Mouse (Mus musculus) thymus, postnatal 10 days (tissue): ENCODE results near the gene Tspan18.

ENCODE experiments used
- DNase-seq, 2 experiments: peaks; one replicate each; pipeline ENCODE4 v3.0.0; 2021; ENCODE audit warnings: low spot score in 2 of 2

The Tspan18 gene

DNA sequence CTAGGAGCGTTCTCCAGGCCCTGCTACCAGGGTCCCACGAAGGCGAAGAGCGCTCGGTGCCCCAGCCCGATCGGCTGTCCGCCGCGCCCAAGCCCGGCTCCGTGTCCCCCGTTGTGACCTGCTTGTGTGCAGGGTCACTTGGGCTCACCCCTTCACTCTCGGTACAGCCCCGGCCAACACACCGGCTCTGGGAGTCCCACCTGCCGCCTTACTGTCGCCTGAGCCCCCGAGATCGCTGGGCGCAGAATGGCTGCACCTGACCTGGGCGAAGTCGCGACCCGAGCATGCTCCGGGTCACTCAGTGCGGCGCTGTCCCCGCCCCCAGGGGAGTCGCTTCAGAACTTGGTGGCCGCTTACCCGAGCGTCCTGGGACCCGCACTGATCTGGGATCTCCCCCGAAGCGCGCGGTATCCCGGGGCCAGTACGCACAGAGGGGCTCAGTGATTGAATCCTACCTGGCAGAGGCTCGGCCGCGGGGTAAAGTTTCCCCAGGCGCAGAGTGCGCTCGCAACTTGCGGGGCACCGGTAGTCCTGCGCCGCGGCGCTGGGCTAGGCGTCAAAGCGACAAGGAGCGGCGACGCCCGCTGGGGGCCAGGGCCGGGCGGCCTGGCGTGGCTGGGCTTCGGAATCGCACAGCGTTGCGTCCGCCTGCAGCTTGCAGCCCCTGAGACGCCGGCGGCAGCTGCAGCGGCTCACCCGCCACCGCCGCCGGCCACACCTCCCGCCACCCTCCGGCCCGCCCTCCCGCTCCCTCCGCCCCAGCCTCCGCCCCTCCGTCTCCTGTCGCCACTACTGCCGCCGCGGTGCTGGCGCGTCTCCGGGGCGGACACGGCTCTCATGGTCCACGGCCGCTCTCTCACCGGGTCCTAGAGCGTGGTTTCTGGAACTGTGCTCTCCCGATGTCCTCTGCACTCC is at the start of gene Tspan18:
TSS of gene Tspan18 (minus strand) at position 689 of the 915 bp plus-strand sequence.
- peak in 1 of 2 experiments; percentile 39 for DNase-seq

DNA sequence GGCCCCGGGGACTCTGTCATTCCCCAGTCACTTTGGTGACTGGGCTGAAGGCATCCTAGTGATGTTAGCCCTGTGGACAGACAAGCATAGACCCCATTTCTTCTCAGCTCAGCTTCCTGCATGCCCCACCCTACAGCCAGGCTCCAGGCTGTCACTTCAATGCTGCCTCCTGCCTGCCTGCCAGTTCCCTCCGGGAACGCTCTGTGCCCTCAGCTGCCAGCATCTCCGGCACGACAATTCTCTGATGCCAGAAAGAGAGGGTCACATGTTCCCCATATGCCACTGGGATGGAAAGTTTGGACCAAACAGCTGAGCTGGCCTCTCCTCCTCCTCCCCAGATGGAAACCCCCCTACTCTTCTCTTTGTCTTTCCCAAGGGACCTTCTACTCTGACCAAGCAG is 49.5 kb upstream of the Tspan18 start:
- no peak for DNase-seq

DNA sequence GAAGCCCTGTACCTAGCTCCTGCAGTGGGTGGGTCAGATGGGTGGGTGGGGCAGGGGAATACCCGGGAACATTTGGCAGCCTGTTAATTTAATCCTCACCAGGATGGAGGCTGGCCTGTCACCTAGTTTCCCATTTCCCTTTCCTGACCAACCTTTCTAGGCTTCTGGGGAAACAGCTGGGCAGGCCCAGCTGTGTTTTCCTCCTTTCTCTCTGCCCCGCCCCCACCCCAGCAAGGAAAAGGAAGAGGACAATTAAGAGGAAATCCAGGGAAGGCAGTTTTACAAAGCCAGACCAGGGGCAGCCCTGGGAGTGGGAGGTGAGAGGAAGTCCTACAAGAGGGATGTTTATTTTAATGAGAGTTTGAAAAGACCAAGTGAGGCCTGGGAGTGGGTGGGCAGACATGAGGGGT is 46.4 kb upstream of the Tspan18 start:
- DNase-seq: no peak

DNA sequence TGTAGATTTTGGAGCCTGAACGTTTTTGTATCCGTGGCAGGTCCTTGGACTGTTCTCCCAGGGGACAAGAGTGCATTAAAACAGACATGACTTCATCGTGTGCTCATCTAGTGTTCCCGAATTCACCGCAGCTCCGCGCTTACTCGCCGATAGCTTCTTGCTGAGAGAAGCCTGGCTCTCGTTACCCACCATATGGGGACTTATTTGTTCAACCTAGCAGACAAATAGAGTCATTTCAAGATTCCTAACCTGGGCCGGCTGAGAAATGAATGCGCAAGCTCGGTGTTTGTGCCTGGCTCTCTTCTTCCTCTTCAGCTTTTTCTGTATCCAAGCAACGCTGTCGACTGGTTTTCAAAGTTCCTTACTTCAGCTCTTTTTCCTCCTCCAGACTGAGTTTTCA is 43.5 kb upstream of the Tspan18 start:
- DNase-seq: no peak

DNA sequence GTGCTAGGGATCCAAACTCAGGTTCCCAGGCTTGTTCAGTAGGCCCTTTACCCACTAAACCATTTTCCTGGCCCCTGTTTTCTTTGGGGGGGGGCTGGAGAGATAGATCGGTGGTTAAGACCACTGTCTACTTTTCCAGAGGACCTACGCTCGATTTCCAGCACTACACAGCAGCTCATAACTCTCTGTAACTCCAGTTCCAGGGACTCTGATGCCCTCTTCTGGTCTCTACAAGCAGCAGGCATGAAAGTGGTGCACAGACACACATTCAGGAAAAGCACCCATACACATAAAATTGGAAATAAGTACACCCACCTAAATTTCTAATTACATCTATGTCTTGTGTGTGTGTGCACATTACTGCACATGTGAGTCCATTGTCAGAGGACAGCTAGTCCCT is 42.9 kb upstream of the Tspan18 start:
- DNase-seq: no peak

DNA sequence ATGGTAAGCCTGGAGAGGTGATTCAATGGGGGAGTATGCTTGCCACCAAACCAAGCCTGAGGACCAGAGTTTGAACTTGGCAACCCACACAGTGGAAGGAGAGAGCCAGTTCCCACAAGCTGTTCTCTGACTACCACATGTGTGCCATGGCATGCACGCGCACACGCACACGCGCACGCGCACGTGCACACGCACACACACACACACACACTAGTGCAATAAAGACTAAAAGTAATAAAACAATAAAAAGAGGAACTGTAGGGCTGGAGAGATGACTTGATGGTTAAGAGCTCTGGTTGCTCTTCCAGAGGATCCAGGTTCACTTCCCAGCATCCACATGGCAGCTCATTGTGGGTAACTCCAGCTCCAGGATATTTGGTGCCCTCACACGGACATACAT is 38.6 kb upstream of the Tspan18 start:
- no peak for DNase-seq

DNA sequence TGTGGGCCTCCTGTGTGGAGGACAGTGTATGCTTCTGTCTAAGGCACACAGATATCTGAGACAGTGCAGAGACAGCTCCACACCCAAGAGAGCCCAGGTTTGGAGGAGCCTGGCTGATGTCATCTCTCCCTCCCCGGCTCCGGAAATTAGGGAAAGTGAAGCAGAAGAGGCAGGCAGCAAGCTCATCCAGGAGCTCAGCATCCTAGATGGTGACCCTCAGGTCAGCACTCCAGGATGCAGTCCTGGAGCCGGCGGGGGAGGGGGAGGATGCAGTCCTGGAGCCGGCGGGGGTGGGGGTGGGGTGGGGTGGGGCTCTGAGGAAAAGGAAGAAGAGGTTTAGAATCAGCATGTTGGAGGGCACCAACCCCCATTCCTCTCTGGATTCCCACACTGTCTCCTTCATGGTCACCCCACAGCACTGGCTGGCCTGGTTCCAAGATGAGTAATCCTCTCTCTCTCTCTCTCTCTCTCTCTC is 37.8 kb upstream of the Tspan18 start:
- no peak for DNase-seq

DNA sequence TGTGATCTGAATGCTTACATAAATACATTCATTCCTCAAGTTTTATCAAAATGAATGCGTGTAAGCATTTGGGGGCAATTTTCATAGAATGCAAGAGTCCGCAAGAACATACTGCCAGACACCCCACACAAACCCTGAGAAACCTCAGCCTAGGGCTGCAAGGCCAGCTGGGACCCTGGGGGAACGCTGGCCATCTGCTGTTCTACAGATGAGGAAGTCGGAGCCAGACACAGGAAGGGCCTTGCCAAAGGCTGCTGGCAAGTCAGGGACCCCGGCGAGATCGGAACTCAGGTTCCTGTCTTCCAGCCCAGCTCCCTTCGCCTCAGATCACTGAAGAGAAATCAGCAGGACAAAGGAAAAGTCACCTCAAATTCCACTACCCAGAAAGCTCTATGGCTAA is 34.6 kb upstream of the Tspan18 start:
- DNase-seq: no peak

DNA sequence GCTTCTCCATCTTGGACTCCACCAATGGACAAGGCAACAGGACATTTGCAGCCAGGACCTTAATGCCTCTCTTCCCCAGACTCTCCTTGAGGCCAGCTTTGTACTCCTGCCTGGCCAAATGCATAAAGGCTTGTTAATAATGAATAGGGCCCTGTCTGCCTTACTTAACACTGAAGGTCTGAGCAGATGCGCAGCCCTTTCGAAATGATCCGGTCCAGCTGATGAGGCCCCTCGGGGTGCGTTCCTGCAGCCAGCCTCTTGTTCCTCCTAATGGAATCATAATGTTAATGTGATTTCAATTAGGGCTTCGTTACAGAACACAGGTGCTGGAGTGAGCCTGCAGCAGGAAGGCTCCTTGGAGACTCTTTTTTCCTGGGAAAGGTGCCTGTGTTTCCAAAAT is 33.7 kb upstream of the Tspan18 start:
- no peak for DNase-seq

DNA sequence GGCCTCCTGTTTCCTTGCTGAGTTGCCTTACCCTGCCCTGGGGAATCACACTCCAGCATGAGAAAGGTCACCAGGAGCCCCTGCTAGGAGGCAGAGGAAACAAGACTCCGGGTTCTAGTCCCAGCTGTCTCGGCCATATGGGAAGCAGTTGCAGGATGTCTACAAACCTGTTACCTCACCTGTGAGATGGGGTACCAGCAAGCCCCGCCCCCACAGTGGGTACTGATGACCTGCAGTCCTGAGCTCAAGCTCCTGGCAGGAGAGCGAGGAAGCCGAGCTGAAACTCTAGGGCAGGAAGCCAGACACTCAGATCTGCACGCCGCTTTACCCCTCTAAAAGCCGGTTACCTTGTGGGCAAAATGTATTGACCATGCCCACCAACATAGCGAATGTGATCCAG is 31.1 kb upstream of the Tspan18 start:
- no peak for DNase-seq

DNA sequence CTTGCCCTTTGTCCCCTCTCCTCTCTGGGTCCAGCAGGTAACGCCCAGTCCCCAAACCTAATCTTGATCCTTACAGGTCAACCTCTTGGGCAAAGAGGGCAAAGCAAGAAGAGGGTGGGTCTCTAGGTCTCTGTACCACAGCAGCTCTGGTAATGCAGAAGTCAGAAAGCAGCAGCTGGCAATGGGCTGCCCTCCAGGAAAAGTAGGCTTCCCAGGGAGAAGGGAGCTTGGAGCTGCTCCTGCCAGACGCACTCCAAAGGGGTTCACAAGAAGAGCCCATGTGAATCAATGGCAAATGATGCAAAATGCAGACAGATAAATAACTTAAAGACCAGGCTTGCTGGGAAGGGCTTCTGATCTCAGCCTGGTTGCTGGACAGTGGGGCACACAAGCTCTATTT is 30.6 kb upstream of the Tspan18 start:
- DNase-seq: no peak

DNA sequence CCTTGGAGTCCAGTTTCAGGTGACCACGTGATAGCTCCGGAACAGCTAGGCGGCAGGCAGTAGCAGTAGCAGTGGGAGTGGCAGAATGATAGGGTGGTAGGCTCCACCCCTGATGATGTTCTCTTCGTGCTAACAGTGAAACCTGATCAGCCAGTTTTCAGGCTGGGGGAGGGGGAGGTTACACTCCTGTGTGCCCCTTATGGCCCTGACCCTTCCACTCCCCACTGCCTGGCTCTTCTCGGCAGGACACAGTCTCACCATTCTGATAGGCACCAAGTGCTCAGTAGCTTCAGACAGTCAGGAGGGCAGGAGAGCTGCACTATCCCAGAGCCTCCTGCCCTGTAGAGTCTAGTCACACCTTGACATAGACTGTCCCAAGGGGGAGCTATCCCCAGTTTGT is 27.1 kb upstream of the Tspan18 start:
- DNase-seq: no peak

DNA sequence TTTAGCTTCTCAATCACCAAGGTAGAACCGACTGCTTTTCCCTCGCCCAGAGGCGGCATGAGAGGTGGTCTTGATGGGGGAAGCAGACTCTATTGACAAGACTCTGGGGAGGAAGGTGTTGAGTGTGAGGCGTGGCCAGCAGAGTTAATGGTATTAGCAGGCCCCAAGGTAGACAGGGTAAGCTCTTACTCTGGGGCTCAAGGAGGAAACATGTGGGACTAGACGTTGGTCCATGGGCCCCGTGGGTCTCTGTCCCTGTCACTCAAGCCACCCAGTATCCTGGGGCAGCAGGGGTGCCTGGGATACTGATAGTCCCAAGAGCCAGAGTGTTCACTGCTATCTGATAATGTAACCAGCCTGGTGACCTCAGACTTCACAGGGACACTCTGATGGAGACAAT is 26.0 kb upstream of the Tspan18 start:
- no peak for DNase-seq

DNA sequence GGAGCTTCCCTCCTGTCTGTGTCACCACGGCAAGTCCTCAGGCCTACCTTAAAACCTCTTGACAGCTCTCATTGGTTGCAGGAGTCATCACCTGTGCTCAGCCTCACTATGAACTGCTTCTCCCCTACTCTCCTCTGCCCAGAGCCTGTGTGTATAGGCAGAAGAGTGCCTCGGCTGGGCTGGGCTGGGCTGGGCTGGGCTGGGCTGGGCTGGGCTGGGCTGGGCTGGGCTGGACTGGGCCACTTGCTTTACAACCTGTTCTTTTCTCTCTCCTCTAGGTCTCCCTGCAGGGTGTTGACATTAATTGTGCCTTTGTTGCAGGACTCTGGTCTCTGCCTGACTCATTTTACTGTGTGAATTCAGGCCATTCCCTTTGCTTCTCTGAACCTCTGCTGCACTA is 23.1 kb upstream of the Tspan18 start:
- no peak for DNase-seq

DNA sequence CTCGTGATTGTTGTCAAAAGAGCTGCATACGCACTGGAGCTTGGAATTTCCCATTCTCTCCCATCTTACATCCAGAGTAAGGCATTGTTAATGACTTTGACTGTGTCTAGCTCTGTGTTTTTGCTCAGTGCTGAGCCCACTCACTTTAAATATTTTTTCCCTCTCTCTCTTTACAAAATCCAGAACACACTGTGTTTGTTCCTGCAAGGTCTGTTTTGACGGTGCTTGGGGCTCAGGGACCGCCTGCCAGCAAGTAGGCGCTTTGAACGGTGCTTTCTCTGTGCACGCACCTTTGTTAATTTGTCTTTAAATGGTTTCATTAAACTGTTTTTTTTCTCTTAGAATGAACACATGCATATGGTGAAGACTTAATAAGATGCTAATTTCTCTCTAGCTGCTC is 21.5 kb upstream of the Tspan18 start:
- DNase-seq: no peak

DNA sequence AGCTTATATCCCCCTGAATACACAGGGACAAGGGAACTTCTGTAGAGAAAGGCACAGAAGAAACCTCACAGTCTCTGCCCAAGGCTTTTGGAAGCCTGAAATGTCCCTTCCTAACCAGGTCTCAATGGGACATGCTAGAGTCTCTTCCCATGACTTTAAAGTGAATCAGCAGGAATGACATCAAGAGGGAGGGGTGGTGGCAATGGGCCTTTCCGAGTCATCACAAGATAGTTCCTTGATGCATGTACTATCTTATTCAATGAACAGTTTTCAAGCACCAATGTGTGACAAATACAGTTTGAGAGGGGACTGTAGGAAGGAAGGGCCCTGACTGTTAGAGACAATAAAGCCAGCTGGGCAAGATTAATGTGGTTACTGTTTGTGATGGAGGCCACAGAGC is 20.3 kb upstream of the Tspan18 start:
- no peak for DNase-seq

DNA sequence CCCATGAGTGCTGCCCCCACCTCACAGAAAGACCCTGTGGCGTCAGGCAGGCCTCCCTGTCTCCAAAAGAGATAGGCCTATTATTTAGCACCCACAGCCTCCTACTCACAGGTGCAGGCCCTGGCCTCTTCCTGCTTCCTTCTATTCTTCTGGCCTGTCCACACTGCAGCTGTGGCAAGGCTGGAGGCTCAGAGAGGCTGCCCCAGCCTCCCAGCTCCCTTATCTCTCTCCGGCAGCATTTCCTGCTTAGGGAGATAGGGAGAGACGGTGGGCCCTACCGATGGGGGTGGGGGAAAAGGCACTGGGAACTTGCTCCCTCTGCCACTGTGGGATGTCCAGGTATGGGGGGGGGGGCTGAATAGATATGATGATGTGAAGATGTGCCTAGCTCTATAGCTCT is 19.4 kb upstream of the Tspan18 start:
- no peak for DNase-seq

DNA sequence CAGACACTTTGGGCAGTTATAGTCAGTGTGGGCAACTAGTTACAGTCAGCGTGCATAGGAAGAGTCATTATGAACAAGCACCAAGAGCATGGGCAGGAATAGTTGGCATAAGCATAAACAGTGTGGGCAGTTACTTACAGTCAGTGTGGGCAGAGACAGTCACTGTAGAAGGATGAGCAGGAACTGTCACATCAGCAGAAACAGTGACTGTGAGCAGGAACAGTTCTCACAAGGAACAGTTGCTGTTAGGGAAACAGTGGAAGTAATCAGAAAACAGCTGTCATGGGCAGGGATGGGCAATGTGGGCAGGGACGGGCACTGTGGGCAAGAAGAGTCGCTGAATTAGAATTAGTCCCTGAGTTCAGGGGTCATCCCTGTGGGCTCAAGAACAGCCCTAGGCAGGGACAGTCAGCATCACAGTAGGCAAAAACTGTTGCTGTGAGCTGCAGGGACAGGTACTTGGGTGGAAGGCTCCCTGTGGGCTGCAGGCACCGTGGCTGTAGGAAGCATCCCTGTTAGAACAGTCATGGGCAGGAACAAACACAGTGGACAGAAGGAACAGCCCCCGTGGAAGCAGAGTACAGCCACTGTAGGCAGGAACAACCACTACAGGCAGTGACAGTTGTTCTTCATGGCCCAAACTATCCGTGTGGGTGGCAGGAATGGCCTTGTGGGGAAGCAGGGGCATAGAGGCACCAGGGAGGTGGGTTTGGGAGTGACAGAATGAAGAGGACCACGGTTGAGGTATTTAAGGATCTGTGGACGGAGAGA is 18.8 kb upstream of the Tspan18 start:
- no peak for DNase-seq

DNA sequence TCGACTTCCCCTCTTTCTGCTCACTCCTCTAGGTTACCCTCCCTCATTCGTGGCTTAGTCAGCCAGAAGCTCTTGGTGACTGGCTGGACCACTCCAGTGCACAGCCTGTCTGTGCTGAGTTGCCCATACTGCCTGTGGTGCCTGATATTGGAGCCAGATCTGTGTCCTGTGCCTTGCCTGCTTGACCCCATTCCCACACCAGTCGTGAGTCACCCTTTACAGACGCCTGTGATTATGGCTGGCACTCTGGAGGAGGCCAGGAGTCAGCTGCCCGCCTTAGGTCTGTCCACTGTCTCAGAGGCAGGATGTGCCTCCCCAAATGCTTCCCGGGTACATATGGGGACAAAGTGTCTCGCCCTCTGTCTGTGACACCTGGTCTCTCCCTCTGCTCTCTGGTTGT is 17.0 kb upstream of the Tspan18 start:
- no peak for DNase-seq

DNA sequence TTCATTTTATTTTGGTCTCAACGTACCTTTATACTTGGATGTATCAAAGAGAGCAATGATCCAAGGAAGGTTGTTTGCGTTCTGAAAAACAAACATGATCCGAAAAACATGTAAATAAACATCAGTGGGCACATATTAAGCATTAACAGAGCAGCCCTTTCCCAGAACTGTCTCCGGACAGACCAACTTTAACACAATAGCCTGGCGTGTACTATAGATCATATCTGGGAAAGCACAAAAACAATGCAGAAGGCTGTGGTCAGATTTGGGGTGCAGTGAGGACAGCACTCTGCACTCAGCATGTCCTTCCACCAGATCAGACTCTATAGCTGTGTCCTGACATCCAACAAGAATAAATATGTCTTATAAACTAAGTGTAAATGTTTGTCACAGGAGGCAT is 12.7 kb upstream of the Tspan18 start:
- DNase-seq: no peak

DNA sequence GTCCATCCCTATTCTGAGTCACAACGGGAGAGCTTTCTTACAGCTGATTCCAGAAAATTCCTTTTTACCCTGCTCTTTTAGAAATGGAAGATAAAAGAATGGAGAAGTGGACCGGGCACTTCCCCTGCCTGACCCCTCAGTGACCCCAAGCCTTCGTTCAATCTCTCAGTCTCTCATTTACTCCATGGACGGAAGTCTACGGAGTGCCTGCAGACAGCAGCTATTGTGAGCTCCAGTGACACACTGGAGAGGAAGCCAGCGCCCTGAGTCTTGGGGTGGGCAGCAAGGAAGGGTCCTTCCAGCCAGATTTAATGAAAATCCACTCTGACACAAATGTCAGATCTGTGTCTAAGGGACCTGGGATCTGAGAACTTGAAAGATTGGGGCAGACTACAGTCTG is 12.3 kb upstream of the Tspan18 start:
- no peak for DNase-seq

DNA sequence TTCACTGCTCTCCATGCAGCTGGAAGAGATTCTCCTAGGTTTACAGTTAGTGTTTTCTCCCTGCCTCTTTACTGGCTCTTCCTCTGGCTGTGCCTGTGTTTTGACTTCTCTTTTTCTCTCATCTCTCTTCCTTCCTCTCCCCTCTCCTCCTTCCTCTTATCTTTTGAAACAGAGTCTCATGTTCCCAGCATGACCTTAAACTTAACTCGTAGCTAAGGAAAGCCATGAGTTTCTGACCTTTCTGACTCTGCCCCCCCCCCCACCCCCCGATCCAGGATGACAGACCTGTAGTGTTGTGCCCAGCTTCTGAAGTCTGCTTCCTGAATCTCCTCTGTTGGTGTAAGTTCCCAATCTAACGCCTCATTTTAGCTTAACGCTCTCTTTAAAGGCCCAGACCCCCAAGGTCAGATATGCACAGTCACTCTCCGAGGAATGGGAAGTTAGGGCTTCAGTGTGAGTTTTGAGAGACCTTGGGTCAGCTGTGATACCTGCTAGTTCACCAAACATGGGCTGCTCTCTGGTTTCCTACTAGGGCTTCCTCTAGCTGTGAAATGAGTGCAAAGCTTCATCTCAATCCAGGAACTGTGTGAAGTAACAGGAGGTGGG is 11.5 kb upstream of the Tspan18 start:
- no peak for DNase-seq
